Mouse (Mus musculus) testis, adult 2 months (tissue): Measurements from ENCODE around the gene Sema5a.

Experiments used
- CTCF ChIP-seq: fragments of 200-500 bp; IDR thresholded peaks from 2 replicates; pipeline ENCODE4 v1.5.1; 2012; ENCODE audit warnings: low read depth, mild to moderate bottlenecking, inconsistent platforms, low read length, moderate library complexity; ENCODE audit not compliant: control insufficient read depth, insufficient read depth, insufficient replicate concordance
- POLR2A ChIP-seq: fragments of 200-500 bp; IDR thresholded peaks from 2 replicates; pipeline ENCODE4 v1.6.1; 2012; ENCODE audit warnings: low read depth, mild to moderate bottlenecking, inconsistent platforms, low read length, moderate library complexity; ENCODE audit not compliant: control insufficient read depth

GRCm38 (mm10) chr15:32718293-32718963, 473.8 kb downstream of the Sema5a start:
- TF ChIP-seq CTCF (peak; percentile 83; the same call in 1 of the 2 replicates), POLR2A (no peak)
